Mouse (Mus musculus) neural tube, embryonic 11.5 days (tissue): ENCODE data around the gene Tsc22d4. TPM values are rescaled to one million over a fixed set of nuclear protein-coding genes. Genes with fewer than 3 reads are reported as not detected.

ENCODE experiments used
- polyA plus RNA-seq: library from polyadenylated mRNA; unstranded; fragments of >200 nt; fragmentation: Nextera tagmentation; extraction: Ambion mirVana; gene quantifications from 2 replicates; pipeline ENCODE4 v1.2.1, GENCODE M21; 2014

The Tsc22d4 gene
- polyA plus RNA-seq, 1 experiment from 2014 or later: 73.9 TPM

Other genes with a start within 250 kb of the Tsc22d4 start
- gene Pop7, start 243.2 kb upstream of the Tsc22d4 start, polyA plus RNA-seq: 53.9 and 57.9 TPM in 2 replicates
- 9.5 and 10.6 TPM in 2 replicates for gene Gigyf1, start 227.2 kb upstream of the Tsc22d4 start, polyA plus RNA-seq
- gene Epo, start 212.5 kb upstream of the Tsc22d4 start, polyA plus RNA-seq: 0.34 and 0.51 TPM in 2 replicates
- 449 and 479 TPM in 2 replicates for gene Gnb2, start 212.2 kb upstream of the Tsc22d4 start, polyA plus RNA-seq
- 38.6 and 40.0 TPM in 2 replicates for gene Actl6b, start 192.2 kb upstream of the Tsc22d4 start, polyA plus RNA-seq
- gene Tfr2, start 175.9 kb upstream of the Tsc22d4 start, polyA plus RNA-seq: 0.97 and 1.2 TPM in 2 replicates
- 27.8 and 28.5 TPM in 2 replicates for gene Mospd3, start 144.7 kb upstream of the Tsc22d4 start, polyA plus RNA-seq
- gene Pcolce, start 131.9 kb upstream of the Tsc22d4 start, polyA plus RNA-seq: 75.5 and 91.9 TPM in 2 replicates
- 0.21 TPM in 1 of 2 replicates, not detected in the other for gene Fbxo24, start 116.7 kb upstream of the Tsc22d4 start, polyA plus RNA-seq
- gene Lrch4, start 116.6 kb upstream of the Tsc22d4 start, polyA plus RNA-seq: 31.6 and 39.0 TPM in 2 replicates
- gene Gm20605, start 116.6 kb upstream of the Tsc22d4 start, polyA plus RNA-seq: 6.7 and 8.2 TPM in 2 replicates
- gene Sap25, start 104.4 kb upstream of the Tsc22d4 start, polyA plus RNA-seq: 5.6 and 6.0 TPM in 2 replicates
- gene Irs3, start 100.0 kb upstream of the Tsc22d4 start, polyA plus RNA-seq: 0.12 and 0.24 TPM in 2 replicates
- gene Agfg2, start 61.0 kb upstream of the Tsc22d4 start, polyA plus RNA-seq: 13.6 and 14.6 TPM in 2 replicates
- 3.8 and 4.4 TPM in 2 replicates for gene Nyap1, start 4.1 kb upstream of the Tsc22d4 start, polyA plus RNA-seq
- 71.1 and 71.2 TPM in 2 replicates for gene Ppp1r35, start 33.1 kb downstream of the Tsc22d4 start, polyA plus RNA-seq
- 10.0 and 10.7 TPM in 2 replicates for gene Mepce, start 41.9 kb downstream of the Tsc22d4 start, polyA plus RNA-seq
- gene Zcwpw1, start 42.1 kb downstream of the Tsc22d4 start, polyA plus RNA-seq: 11.4 and 11.5 TPM in 2 replicates
- gene Pilra, start 90.6 kb downstream of the Tsc22d4 start, polyA plus RNA-seq: 0.33 and 0.84 TPM in 2 replicates
- gene Pilrb1, start 112.4 kb downstream of the Tsc22d4 start, polyA plus RNA-seq: not detected in 2 replicates
- not detected in 2 replicates for gene Pilrb2, start 126.1 kb downstream of the Tsc22d4 start, polyA plus RNA-seq
- 0.08 TPM in 1 of 2 replicates, not detected in the other for gene Cyp3a13, start 175.9 kb downstream of the Tsc22d4 start, polyA plus RNA-seq
- 0.09 TPM in 1 of 2 replicates, not detected in the other for gene Gjc3, start 217.4 kb downstream of the Tsc22d4 start, polyA plus RNA-seq
- gene Azgp1, start 235.8 kb downstream of the Tsc22d4 start, polyA plus RNA-seq: not detected in 2 replicates